Mouse (Mus musculus): Measurements from ENCODE around the gene Eif5a. TPM values are rescaled to one million over a fixed set of nuclear protein-coding genes. Genes with fewer than 3 reads are reported as not detected.
"Not testable (repeated sequence)": the region's sequence is repeated elsewhere in the genome, so short reads cannot be mapped to it uniquely, and the experiment has no call there.

Gene Eif5a
- total RNA-seq, 2 experiments from 2014 or later = 598 to 600 TPM

DNA sequence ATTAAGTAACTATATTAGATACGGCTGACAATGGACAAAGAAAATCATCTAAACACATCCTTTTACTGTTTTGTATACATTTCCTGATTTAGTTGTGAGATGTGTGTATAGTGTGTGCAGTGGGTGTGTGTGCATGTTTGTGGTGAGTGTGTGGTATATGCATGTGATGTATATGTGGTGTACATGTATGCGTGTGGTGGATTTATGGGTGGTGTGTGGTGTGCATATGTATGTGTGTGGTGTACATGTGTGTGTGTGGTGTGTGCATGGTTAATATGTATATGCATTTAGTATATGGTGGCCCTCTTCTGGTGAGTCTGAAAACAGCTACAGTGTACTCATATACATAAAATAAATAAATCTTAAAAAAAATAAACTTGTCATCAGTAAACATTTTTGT lies 5.7 kb upstream of the Eif5a start:
- no peak for DNase-seq (ENCODE audit: low spot score in 2 of 2)

DNA sequence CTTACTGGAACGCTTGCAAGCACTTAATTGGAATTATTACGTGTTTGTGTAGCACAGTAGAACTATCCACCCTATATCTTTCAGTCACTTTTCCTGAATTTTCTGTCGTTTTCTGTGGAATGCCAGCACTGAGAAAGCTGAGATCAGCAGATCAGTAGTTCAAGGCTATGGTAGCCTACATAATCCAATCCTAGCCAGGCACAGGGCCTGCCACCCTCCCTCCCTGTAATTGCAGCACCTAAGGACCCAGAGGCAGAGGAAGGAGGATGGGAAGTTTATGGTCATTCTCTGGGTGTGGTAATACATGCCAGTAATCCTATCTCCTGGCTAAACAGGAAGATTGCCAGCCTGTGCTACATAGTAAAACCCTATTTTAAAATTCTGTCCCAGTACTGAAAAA lies 1.0 kb upstream of the Eif5a start:
- no peak for DNase-seq (ENCODE audit: low spot score in 2 of 2)

DNA sequence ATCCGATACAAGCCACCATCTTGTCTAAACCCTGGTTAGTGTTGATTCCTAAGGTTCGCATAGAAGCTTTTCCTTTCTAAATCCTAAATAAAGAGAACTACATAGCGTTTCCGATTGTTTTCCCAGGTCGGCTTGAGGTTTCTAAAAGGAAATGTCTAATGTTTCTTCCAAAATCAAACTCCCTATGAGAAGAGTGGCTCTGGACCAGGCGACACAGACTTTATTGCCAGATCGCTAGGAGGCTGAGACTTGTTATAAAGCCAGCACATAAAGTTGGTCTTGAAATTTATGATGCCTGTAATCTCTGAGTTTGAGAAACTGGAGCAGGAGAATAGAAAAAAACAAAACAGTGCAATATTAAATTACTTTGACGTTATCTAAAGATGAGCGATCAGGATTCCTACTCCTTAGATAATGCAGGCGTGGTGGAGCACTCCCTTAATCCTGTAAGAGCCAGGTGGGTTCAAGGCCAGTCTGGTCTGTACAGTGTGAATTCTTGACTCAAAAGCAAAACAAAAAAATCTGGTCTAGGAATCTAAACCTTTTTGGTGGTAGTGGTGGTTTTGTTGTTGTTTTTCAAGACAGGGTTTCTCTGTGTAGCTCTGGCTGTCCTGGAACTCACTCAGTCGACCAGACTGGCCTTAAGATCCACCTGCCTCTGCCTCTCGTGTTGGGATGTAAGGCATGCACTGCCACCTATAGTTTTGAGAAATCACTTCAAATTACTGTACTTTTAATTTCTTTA lies 426 bp upstream of the Eif5a start:
- no peak for DNase-seq (ENCODE audit: low spot score in 2 of 2)

DNA sequence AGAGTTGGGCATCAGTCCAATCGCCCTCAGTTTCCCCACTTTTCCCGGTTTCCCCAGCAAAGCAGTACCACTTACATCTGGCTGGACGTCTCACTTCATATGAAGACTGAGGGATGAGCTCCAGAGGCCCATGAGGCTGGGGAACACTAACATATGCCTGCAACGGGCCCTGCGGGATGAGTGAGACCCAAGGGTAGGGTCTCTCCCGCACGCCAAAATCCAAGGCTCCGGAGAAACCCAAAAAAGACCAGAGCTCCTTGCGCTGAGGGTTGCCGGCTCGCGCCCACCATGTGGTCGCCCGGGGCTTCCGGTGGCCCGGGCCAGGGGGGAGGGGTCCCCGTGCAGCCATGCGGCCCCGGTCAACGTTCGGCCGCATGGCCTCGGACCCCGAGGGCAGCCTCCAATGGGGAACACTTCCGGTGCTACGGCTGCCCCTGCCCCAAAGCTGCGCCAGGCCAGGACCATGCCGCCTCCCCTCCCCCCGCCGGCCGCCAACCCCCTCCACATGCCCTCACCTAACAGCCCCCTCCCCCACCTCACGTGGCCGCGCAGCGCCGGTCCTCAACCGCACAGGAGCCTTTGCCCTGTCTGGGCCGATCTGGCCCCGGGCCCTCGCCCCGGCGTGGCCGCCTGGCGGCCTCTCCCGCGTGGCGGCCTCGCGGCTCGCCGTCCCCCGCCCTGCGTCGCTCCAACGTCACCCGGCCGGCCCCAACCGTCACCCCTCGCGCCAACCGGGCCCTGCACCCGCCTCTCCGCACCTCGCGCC lies 1.3 kb downstream of the Eif5a start:
- peak in 1 of 2 experiments; percentile 40 for DNase-seq (ENCODE audit: low spot score in 2 of 2)

DNA sequence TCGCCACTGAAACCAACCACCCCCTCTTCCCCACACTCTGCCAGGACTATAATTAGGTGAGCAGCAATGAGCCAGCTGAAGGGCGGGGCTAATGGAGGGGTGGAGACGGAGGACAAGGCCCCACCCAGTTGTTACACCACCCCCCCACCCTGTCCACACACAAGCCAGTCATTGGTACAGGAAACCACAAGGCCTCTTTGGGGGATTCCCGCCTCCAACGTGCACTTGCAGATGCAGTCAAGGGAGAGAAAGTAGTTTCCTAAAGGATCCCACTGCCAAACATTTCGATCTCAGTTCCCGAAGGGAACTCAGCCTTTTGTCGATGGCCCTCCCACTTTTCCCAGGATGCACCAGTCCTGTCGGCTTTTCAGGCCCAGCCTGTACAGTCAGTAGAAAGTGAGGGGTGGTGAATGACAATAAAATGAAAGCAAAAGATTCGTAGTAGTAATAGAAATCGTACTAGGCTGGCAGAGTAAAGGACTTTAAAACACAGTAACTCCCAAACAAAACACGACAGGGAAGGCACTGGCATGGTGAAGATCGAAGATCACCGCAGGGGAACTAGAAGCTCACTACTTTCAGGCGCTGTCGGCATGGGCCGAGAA lies 2.0 kb downstream of the Eif5a start:
- peak; percentile 35 to 69 for DNase-seq (ENCODE audit: low spot score in 2 of 2)

DNA sequence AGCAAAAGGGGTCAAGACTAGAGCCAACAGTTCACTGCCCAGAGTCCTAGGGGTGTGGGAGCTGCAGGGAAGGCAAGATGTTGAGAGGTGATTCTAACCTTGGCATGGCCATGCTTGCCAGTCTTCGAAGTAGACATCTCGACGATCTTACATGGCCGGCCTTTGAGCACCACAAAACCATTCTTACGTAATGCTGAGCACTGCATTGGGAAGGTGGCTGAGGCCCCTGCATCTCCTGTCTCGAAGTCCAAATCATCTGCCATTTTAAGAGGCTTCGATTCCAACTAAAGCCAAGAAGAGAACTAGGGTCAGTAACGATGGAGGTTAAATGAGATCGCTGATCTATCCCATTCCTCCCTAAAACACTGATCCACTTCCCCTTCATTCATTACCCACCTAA lies 2.7 kb downstream of the Eif5a start:
- no peak for DNase-seq (ENCODE audit: low spot score in 2 of 2)

DNA sequence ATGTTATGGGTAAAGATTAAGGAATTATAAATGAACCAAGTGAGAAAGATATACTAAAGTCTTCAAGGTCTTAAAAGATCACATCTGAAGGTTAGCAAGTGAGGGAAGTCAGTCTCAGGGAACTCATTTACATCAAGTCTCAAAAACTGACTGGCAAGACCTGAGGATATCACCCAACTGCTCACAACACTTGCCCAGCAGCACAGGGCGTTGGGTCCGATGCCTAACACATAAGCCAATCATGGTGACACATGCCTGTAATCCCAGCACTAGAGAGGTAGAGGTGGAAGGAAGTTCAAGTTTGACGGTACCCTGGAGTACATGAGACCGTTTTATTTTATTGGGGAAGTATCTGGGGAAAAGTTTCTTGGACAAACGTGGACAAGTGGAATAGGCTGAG lies 3.6 kb downstream of the Eif5a start:
- DNase-seq (ENCODE audit: low spot score in 2 of 2) = no peak

DNA sequence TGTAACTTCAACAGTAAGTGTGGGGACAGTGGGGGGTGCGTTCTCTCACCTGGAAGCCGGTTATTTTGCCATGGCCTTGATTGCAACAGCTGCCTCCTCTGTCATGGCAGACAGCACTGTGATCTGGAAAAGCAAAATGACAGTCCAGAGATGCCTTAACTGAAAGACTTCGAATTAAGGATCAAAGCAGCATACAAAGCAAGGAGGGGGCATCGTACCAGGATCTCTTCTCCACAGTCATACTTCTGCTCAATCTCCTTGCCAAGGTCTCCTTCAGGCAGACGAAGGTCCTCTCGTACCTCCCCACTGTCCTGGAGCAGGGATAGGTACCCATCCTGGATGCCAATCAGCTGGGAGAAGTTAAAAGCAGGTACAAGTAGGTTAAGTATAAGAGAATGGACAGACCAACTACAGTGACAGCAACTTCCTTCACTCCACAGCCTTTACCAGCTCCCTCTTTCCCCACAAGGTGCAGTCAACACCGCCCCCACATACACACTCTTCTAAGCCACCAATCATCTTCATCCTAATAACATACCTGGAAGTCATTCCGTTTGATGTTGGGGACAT lies 4.3 kb downstream of the Eif5a start:
- no peak for DNase-seq (ENCODE audit: low spot score in 2 of 2)

DNA sequence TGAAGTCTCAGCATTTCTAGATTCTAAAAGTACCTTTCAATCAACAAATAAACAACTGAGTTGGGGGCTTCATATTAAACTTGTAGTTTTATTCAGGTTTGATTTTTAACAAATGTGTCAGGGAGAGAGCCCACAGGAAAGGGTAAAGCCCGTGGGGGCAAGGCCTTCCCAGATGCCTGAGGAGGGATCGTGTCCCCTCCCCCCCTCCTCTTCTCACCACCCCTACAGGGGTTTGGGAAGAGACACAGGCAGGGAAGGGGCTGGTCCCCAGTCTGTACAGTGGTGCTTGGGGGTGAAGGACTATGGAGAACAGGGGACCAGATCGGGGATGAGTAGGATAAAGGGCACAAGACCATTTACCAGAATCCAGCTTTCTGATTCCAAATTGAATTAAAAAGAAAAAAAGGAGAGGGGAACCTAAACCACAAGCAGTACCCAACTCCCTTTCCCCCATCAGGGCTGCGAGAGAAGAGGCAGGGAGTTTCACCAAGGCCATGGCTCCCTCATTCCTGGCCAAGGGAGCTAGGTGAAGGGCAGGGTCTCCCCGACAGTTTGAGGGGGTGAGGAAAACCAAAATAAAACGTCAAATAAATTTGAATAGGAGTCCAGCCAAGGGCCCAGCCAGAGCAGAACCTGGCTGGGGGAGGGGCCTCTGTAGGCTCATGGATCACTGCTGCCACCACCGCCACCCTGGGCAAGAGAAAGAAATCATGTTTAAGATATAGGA lies 4.9 kb downstream of the Eif5a start:
- not testable (repeated sequence) for DNase-seq (ENCODE audit: low spot score in 2 of 2)

DNA sequence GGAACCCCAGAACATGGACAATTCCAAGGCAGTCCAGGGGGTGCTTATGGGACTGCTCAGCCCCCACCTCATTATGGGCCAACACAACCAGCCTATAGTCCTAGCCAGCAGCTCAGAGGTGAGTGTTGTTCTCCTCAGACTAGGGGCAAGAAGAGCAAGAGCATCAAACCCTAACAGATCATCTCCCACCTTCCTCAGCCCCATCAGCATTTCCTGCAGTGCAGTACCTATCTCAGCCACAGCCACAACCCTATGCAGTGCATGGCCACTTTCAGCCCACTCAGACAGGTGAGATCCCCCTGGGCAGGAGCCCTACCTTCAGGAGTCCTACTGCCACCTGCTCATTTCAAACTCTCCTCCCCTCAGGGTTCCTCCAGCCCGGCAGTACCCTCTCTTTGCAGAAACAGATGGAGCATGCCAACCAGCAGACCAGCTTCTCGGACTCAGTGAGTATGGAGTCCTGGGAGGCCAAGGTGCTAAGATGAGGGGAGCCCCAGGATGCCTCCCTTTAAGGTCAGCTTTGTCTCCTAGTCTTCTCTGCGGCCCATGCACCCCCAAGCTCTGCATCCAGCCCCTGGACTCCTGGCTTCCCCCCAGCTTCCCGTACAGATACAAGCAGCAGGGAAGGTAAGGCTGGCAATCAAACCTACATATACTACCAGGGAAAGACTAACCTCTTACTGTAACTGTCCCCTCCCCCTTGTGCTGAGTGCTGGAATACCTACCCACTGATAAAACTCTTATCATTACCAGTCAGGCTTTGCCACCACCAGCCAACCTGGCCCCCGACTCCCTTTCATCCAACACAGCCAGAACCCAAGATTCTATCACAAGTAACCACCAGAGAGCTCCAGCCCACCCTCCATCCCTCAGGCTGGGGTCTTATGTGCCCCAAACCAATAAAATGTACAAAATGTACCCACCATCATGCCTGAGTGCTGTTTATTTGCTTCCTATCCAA lies 5.8 kb downstream of the Eif5a start:
- DNase-seq (ENCODE audit: low spot score in 2 of 2) = no peak

DNA sequence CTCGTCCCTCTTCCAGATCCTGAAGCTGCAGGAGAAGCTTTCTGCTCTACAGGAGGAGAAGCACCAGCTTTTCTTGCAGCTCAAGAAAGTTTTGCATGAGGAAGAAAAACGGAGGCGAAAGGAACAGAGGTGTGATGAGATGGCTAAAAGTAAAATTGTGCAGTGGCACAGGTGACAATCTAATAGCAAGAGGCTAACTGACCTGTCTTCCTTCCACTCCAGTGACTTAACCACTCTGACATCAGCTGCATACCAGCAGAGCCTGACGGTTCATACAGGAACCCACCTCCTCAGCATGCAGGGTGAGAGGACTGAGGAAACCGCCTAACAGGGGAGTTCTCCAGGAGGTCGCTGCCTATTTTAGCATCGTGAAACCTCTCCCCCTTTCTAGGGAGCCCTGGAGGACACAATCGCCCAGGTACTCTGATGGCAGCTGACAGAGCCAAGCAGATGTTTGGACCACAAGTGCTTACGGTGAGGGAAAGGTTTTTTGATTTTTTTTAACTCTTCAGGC lies 6.8 kb downstream of the Eif5a start:
- no peak for DNase-seq (ENCODE audit: low spot score in 2 of 2)

DNA sequence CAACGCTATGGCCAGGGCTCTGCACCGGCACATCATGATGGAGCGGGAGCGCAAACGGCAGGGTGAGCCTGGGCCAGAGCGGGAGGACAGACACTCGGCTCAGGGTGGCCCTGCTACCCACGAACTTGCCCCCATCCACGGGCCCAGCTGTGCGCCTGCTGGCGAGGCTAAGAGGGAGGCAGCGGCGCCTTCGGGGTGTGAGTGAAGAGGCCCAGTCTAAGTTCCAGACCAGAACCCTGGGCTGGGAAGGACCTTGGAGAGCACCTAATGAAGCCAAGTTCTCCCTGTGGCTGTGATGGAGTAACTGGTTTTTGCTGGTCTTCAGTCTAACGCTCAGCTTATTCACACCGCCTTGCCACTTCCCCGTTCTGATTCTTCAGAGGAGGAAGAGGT lies 7.4 kb downstream of the Eif5a start:
- no peak for DNase-seq (ENCODE audit: low spot score in 2 of 2)

DNA sequence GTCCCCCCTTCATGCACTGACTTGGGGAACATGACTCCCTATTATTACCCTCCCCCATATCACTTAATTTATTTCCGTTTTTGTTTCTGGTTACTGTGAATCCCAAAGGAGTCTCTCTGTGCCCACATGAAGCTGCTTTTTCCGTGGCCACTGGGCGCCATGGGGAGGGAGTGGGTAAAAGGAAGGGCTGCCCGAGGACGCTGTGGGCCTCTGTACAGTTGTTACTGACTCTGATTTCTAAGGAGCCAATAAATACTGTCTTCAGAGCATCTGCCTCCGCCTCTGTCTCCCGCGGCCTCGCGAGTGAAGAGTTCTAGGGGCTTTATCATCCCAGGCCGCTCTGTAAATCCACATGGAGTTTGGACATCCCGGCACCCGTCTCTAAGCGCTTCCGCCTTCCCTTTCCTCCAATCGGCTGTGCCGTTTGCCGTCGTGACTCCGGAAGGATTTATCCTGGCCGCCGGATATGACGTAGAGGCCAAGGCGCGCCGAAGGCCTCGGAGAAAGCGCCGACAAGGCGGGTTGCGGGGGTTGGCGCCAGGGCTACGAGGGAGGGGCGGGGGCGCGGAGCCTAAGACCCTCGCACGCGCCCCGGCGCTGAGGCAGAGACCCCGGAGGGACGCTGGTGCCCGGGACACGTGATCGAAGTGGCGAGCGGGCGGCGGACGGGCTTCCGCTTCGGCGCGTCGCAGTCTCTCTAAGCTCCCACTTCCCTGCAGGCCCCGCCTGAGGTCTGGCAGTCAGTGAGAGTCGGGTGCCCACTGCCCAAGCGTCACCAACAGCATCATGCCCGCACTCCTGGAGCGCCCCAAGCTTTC lies 8.0 kb downstream of the Eif5a start, which contains the start of gene Gps2:
Gene Gps2 (plus strand): TSS at position 335 of the 818 bp plus-strand sequence.
- DNase-seq (ENCODE audit: low spot score in 2 of 2) = peak; percentile 82 to 84

DNA sequence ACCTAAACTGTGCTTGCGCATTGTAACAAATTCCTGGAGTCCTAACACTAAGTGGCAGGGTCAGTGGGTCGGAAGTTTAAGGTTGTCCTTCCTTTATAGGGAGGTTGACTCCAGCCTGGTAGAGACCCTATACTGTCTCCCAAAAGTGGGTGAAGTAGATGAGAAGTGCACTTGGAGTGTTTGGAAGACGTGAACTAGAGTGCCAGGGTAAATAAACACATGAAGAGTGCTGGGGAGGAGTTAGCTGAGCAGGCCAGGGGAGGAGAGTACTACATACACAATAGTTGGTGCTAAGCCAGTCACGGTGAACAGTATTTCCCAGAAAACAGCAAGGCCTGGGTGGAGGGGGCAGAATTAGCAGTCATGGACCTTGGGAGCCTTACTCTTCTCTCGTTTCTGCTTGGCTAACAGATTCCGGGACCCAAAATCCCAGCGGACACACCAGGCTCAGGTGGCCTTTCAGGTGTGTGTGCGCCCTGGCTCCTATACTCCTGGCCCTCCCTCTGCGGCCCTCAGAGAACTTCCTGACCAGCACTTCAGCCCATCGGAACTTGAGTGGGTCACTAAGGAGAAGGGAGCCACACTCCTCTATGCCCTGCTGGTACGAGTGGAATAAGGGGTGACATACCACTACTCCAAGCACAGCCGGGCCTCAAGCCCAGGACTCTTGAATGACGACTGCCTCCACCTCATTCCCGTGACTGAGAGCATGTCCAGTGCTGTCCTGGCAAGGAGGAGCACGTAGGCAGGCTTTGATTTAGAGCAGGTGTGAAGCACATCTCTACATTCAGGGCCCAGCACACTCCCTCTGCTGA lies 8.8 kb downstream of the Eif5a start:
- no peak for DNase-seq (ENCODE audit: low spot score in 2 of 2)

DNA sequence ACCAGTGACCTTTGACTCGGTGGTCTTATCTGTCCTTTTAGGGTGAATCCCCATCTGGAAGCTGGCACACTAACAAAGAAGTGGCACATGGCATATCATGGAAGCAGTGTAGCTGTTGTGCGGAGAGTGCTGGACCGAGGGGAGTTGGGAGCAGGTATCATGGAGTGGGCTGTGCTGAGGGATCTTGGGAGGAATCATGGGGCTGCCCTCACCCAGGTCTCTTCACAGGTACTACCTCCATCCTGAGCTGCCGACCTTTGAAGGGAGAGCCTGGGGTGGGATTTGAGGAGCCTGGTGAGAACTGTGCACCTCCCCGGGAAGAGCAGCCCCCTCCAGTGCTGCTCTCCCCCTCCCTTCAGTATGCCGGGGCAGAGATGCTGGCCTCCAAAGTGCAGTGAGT lies 10.1 kb downstream of the Eif5a start:
- no peak for DNase-seq (ENCODE audit: low spot score in 2 of 2)

DNA sequence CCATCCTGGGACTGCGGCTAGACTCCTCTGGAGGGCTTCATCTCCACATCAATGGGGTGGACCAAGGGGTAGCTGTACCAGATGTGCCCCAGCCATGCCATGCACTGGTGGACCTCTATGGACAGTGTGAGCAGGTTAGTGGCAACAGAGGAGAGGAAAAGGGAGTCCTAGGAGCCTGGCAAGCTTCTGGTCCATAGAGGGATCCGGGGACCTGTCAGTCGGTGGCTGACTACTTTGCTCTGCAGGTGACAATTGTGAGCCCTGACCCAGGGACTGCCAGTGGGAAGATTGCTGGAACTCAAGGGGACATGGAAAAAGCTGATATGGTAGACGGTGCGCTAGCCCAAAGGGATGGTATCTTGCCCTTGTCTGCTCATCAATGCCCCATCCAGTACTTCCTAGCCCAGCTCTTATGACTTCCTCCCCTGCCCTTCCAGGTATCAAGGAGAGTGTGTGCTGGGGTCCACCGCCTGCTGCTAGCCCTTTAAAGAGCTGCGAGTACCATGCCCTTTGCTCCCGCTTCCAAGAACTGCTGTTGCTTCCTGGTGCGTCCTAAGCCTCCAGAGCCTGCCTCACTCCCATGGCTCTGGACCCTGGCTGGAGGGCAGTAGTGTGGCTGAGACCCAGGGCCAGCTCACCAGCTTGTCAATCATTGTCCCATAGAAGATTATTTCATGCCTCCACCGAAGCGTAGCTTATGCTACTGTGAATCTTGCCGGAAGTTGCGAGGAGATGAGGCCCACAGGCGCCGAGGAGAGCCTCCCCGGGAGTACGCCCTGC lies 10.8 kb downstream of the Eif5a start:
- DNase-seq (ENCODE audit: low spot score in 2 of 2) = no peak

DNA sequence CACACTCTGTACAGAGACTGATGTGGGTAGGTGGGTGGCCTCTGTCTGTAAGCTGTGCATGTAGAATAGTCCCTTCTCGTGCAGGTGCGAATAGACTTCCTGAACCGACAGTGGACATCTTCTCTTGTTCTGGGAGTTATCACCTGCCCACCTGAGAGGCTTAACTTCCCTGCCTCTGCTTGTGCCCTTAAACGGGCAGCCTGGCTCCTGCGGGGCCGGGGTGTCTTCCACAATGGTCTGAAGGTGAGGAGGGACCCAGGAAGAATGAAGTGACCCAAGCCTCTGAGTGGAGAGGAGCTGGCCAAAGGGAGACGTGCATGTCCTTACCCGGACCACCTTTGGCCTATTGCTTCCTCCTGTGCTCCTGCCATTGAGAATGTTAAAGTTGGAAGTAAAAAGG lies 11.6 kb downstream of the Eif5a start:
- no peak for DNase-seq (ENCODE audit: low spot score in 2 of 2)
